Mouse (Mus musculus): ENCODE measurements around the gene Coq4.

Coq4 gene

GRCm38 (mm10) chr2:29792772-29793487 is 5.6 kb downstream of the Coq4 start:
- no peak for DNase-seq (ENCODE audit: low spot score)

- DNase-seq (ENCODE audit: low spot score), result peak; percentile 91
Measured at GRCm38 (mm10) chr2:29802075-29802826, 15.0 kb downstream of the Coq4 start, which contains the start of gene Slc27a4. Gene Slc27a4, plus strand, starts transcription at chr2:29802634.

GRCm38 (mm10) chr2:29802827-29803201 is 15.5 kb downstream of the Coq4 start:
- no peak for DNase-seq (ENCODE audit: low spot score)

GRCm38 (mm10) chr2:29803400-29803831 is 16.1 kb downstream of the Coq4 start:
- no peak for DNase-seq (ENCODE audit: low spot score)

GRCm38 (mm10) chr2:29815678-29816371 is 28.5 kb downstream of the Coq4 start:
- no peak for DNase-seq (ENCODE audit: low spot score)

- DNase-seq (ENCODE audit: low spot score), result peak; percentile 45
Measured at GRCm38 (mm10) chr2:29817426-29818232, 30.3 kb downstream of the Coq4 start.

- no peak for DNase-seq (ENCODE audit: low spot score)
Measured at GRCm38 (mm10) chr2:29819363-29819762, 32.1 kb downstream of the Coq4 start.

- DNase-seq (ENCODE audit: low spot score), result peak; percentile 54
Measured at GRCm38 (mm10) chr2:29820025-29820817, 32.9 kb downstream of the Coq4 start, which contains the start of gene Urm1. Gene Urm1, plus strand, starts transcription at chr2:29820075.

GRCm38 (mm10) chr2:29826318-29826925 is 39.1 kb downstream of the Coq4 start:
- DNase-seq (ENCODE audit: low spot score), result no peak

- peak; percentile 93 for DNase-seq (ENCODE audit: low spot score)
Measured at GRCm38 (mm10) chr2:29826926-29827708, 39.8 kb downstream of the Coq4 start.

GRCm38 (mm10) chr2:29827709-29828024 is 40.4 kb downstream of the Coq4 start:
- no peak for DNase-seq (ENCODE audit: low spot score)

GRCm38 (mm10) chr2:29831106-29831505 is 43.8 kb downstream of the Coq4 start:
- DNase-seq (ENCODE audit: low spot score), result no peak

GRCm38 (mm10) chr2:29833796-29834195 is 46.5 kb downstream of the Coq4 start:
- no peak for DNase-seq (ENCODE audit: low spot score)

- DNase-seq (ENCODE audit: low spot score), result no peak
Measured at GRCm38 (mm10) chr2:29835391-29835899, 48.2 kb downstream of the Coq4 start.

GRCm38 (mm10) chr2:29839460-29839859 is 52.2 kb downstream of the Coq4 start:
- no peak for DNase-seq (ENCODE audit: low spot score)

- no peak for DNase-seq (ENCODE audit: low spot score)
Measured at GRCm38 (mm10) chr2:29843231-29844105, 56.2 kb downstream of the Coq4 start.

- DNase-seq (ENCODE audit: low spot score), result no peak
Measured at GRCm38 (mm10) chr2:29844115-29844514, 56.8 kb downstream of the Coq4 start.

- DNase-seq (ENCODE audit: low spot score), result no peak
Measured at GRCm38 (mm10) chr2:29844661-29845060, 57.4 kb downstream of the Coq4 start.

- DNase-seq (ENCODE audit: low spot score), result no peak
Measured at GRCm38 (mm10) chr2:29845636-29846035, 58.3 kb downstream of the Coq4 start.
